Mouse (Mus musculus) thymus, adult 2 months (tissue): ENCODE data around the gene Unc5b. TPM values are rescaled to one million over a fixed set of nuclear protein-coding genes. Genes with fewer than 3 reads are reported as not detected.
A peak's percentile ranks its signal among the peaks of the same experiment; 100 is the strongest.

Source experiments
- DNase-seq: peaks from one replicate; pipeline ENCODE4 v3.0.0; 2021
- H3K27ac ChIP-seq: fragments of 200-500 bp; 2 replicates; pipeline ENCODE4 v1.5.1; 2012; ENCODE audit warnings: low read length, control low read depth; ENCODE audit not compliant: control insufficient read depth, insufficient read depth
- H3K27me3 ChIP-seq: fragments of 200-500 bp; 2 replicates; pipeline ENCODE4 v1.6.1; 2012; ENCODE audit warnings: mild to moderate bottlenecking, low read length, moderate library complexity, mixed read lengths; ENCODE audit not compliant: control insufficient read depth, insufficient read depth
- H3K36me3 ChIP-seq: fragments of 200-500 bp; 2 replicates; pipeline ENCODE4 v1.6.1; 2012; ENCODE audit warnings: mild to moderate bottlenecking, low read length, moderate library complexity; ENCODE audit not compliant: control insufficient read depth, insufficient read depth
- H3K4me1 ChIP-seq: fragments of 200-500 bp; replicated peaks from 2 replicates; pipeline ENCODE4 v1.6.1; 2012; ENCODE audit warnings: low read length; ENCODE audit not compliant: control insufficient read depth, insufficient read depth
- H3K4me3 ChIP-seq: fragments of 200-500 bp; 2 replicates; pipeline ENCODE4 v1.5.1; 2012; ENCODE audit warnings: mild to moderate bottlenecking, low read length, control low read depth, moderate library complexity; ENCODE audit not compliant: control insufficient read depth, insufficient read depth
- CTCF ChIP-seq: fragments of 200-500 bp; IDR thresholded peaks from 2 replicates; pipeline ENCODE4 v1.5.1; 2012; ENCODE audit warnings: mild to moderate bottlenecking, control low read depth, low read length, moderate library complexity, borderline replicate concordance; ENCODE audit not compliant: control insufficient read depth, poor library complexity, insufficient read depth; ENCODE audit errors: extremely low read depth
- POLR2A ChIP-seq: fragments of 200-500 bp; IDR thresholded peaks from 2 replicates; pipeline ENCODE4 v1.6.1; 2012; ENCODE audit warnings: mild to moderate bottlenecking, low read length, control low read depth, moderate library complexity; ENCODE audit not compliant: control insufficient read depth, poor library complexity, insufficient read depth; ENCODE audit errors: extremely low read depth
- WGBS: fragments of 180-500 bp; shearing (Covaris S2); methylation state at CpG from one replicate; pipeline ENCODE4 v1.1.7; 2018; 5-methylcytosine and 5-hydroxymethylcytosine counted together
- polyA plus RNA-seq: library from polyadenylated mRNA; depleted of rRNA; stranded (reverse); fragments of >200 nt; gene quantifications from 2 replicates; pipeline ENCODE4 v1.2.3, GENCODE M21; 2012

Gene Unc5b
- polyA plus RNA-seq, 1 experiment: 4.0 TPM

DNA sequence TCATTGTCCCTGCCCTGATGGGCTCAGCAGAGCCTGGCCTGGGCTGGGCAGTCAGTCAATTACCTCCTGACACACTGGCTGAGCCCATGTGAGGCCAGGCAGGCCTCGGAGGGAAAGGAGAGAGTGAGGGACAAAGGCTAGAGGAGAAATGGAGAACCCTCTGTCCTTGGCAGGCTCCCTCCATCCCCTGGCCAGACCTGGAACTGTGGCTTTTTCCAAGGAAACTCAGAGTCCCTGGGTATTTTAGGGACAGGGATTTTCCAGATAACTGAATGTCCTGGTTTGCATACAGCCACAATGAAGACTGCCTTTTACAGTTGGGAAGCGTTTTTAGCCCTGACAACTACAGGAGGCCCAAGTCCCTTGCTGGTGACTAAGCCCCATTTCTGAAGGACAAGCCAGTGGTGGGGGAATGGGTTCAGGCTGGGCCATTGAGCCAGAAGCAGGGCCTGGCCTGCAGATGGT, 99.0 kb downstream of the Unc5b start:
- TF ChIP-seq CTCF: no peak
- TF ChIP-seq POLR2A: no peak
- WGBS: 90% methylated on average over 2 of the region's 2 CpGs
- Histone ChIP-seq H3K27me3 (no peaks in the 10 kb centered on the region), H3K4me1 (peaks cover 5% of the 10 kb centered on the region), H3K36me3 (no peaks in the 10 kb centered on the region), H3K4me3 (no peak overlapping the region), H3K27ac (no peak overlapping the region)
- DNase-seq: no peak

DNA sequence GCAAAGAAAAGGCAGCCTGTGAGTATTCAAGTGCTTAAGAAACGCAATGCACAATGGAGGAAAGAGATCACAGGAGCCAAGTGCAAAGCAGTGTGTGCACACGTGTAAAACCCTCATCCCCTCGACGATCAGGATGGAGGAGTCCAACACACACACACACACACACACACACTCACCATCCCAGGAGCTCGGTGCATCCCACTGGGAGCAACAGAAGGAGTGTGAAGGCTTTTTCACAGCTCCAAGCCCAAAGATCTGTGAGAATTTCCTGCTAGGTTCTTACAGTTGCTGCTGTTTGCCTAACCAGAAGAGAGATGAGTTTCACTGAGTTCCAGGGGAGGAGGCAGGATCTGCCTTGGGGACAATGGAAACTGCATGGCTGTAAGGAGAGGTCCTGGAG, 99.6 kb downstream of the Unc5b start:
- Histone ChIP-seq H3K4me1 (peaks cover 5% of the 10 kb centered on the region), H3K4me3 (no peak overlapping the region), H3K27me3 (no peaks in the 10 kb centered on the region), H3K27ac (no peak overlapping the region), H3K36me3 (no peaks in the 10 kb centered on the region)
- DNase-seq: no peak
- TF ChIP-seq CTCF (no peak), POLR2A (no peak)
- WGBS: 91% methylated on average over 5 of the region's 5 CpGs

DNA sequence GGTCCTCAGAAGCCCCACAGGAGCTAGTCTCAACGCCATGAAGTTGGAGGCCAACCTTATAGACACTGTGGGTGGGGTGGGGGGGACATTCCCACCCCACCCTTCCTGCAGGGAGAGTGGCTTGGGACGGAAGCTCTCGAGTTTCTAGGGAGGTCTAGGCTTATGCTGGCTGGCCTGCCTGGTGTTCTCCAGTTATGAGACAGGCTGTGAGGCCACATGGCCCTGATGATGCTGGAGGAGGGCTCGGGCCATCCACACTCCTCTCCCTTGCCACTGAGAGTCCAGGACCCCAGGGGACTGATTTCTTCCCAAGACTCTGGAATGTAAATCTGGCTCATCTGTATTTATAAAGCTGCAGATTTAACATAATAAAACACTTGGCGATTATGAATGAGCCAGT, 104.1 kb downstream of the Unc5b start:
- 92% methylated on average over 5 of the region's 5 CpGs for WGBS

DNA sequence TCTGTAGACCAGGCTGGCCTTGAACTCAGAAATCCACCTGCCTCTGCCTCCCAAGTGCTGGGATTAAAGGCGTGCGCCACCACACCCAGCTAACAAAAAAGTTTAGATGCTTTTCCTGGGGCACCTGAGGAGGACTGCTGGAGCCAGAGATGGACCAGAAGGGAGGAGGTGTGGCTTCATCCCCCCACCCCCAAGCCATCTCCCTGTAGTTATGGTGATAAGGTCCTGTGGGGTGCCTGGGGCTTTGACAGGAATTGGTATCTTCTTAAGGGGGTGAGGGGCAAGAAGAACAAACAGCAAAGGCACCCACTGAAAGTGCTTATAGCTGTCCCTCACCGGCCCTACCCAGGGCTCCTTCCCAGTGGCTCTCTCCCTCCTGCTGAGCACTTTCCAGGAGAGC, 104.5 kb downstream of the Unc5b start:
- Histone ChIP-seq H3K36me3 (peaks cover 4% of the 10 kb centered on the region; the same call in 1 of the 2 replicates), H3K4me3 (no peak overlapping the region), H3K4me1 (peaks cover under 1% of the 10 kb centered on the region), H3K27me3 (no peaks in the 10 kb centered on the region), H3K27ac (no peak overlapping the region)
- 97% methylated on average over 3 of the region's 3 CpGs for WGBS
- no peak for DNase-seq
- TF ChIP-seq POLR2A: no peak
- TF ChIP-seq CTCF: no peak

More for the DNA sequence above, 104.1 kb downstream of the Unc5b start:
- Histone ChIP-seq H3K27me3 (no peaks in the 10 kb centered on the region), H3K4me3 (no peak overlapping the region), H3K27ac (no peak overlapping the region), H3K36me3 (peaks cover 4% of the 10 kb centered on the region; the same call in 1 of the 2 replicates), H3K4me1 (no peaks in the 10 kb centered on the region)
- no peak for DNase-seq
- TF ChIP-seq POLR2A (no peak), CTCF (no peak)

DNA sequence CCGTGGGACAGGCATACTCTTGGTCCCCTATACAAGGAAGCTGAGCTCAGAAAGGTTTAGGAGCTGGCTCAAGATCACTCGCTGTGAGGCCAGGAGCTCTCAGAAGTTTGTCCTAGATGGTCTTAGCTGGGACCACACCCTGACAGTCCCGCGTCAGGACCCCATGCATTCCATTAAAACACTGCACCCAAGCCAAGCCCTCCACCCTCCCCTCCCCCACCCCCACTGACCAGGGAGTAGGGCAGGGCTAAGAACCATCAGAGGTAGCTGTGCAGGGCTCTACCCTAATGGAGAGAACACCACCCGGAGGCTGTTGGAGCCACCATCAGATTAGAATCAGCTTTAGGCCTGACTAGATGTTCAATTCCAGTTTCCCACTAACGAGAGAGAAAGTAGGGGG, 106.9 kb downstream of the Unc5b start:
- 97% methylated on average over 6 of the region's 6 CpGs for WGBS
- no peak for TF ChIP-seq POLR2A
- TF ChIP-seq CTCF: no peak
- H3K4me3 ChIP-seq: no peak overlapping the region

DNA sequence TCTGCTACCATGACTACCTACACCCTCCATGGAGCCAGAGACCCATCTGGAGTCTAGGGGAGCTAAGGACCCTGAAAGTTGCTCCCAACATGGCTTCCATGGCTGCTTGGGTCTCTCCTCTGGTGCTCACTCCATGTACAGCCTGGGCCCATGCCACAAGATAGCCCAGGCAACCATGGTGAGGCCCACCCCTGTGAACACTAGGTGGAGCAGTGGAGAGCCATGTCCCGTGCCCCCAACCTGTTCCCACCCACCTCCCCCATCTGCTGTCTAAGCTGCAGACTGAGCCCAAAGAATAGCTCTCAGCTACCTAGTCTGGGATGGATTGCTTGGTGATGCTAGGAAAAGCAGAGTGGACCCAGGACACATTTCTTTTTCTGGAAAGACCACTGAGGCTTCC, 108.0 kb downstream of the Unc5b start:
- 47% methylated on average over 1 of the region's 1 CpGs for WGBS
- Histone ChIP-seq H3K27ac (no peak overlapping the region), H3K4me3 (no peak overlapping the region), H3K4me1 (peaks cover 3% of the 10 kb centered on the region), H3K27me3 (no peaks in the 10 kb centered on the region), H3K36me3 (peaks cover 4% of the 10 kb centered on the region; the same call in 1 of the 2 replicates)
- no peak for TF ChIP-seq POLR2A
- TF ChIP-seq CTCF: peak; percentile 52; the same call in 1 of the 2 replicates
- no peak for DNase-seq

More for the DNA sequence above, 106.9 kb downstream of the Unc5b start:
- H3K27me3 ChIP-seq: no peaks in the 10 kb centered on the region
- peaks cover 4% of the 10 kb centered on the region; the same call in 1 of the 2 replicates for H3K36me3 ChIP-seq
- DNase-seq: no peak
- H3K4me1 ChIP-seq: peaks cover 3% of the 10 kb centered on the region
- H3K27ac ChIP-seq: no peak overlapping the region

DNA sequence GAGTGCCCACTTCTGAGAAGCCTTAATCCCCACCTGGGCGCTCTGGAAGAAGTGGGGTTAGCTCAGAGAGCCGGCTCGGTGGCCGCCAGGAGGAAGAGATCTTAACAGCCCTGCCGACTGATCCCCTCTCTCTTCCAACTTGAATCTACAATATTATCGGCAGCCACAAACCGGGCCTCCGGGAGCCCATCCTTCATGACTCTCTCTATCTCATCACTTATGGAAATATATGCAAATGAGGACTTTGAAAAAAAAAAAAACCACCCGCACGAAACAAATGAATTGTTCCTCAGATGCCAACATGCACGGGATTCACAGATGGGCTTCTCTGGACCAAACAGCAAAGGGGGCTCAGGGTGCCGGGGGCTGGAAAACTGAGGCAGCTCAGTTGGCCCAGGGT, 109.7 kb downstream of the Unc5b start:
- no peak overlapping the region for H3K27ac ChIP-seq
- no peak for DNase-seq
- H3K27me3 ChIP-seq: no peaks in the 10 kb centered on the region
- peaks cover 4% of the 10 kb centered on the region; the same call in 1 of the 2 replicates for H3K36me3 ChIP-seq
- no peak for TF ChIP-seq POLR2A
- TF ChIP-seq CTCF: no peak
- WGBS: 14% methylated on average over 12 of the region's 12 CpGs
- H3K4me3 ChIP-seq: no peak overlapping the region
- peaks cover 3% of the 10 kb centered on the region for H3K4me1 ChIP-seq
